In the genomic region with DNA sequence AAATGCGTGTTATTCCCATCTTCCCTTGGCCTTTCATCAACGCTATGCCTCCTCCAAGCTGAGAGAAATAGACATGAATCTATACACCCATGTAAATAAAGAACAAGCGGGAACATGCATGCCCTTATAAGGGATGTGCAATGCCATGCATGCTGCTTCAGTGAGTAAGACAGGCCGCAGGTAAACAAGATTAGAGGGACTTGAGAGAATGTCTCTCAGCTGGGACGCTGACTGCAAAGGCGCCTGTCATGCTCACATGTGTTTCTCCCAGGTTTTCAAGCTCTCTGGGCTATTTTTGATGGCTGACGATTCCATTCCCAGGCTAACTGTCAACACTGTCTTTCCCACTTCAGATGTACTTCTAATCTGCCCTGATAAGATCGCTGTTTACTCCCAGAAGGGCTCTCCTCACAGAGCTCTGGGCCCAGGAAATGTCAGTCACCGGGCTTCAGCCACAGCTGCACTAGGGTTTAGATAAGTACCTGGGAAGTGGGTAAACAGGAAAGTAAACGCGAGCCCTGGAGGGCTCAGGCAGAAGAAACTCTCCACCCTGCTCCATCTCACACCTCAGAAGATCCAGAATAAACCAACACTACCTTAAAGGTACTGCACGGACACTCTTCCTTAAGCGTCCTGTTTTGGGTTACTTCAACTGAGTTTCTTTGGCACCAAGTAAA, we compare ENCODE assay signal across 8 mouse cellular contexts. TPM values are rescaled to one million over a fixed set of nuclear protein-coding genes. Genes with fewer than 3 reads are reported as not detected.
DNase-seq lines count a peak whose midpoint lies in the region; ATAC-seq and TF ChIP-seq lines count a peak whose summit lies in the region.

No protein-coding gene starts in this region.

- no peak for TF ChIP-seq CTCF in cerebellum, adult 2 months (IDR thresholded peaks at IDR 0.05; ENCODE audit: borderline replicate concordance, insufficient read depth, low read depth, low read length)

- no peaks in the 10 kb centered on the region for H3K27me3 ChIP-seq in embryonic facial prominence, embryonic 15.5 days
- no peaks in the 10 kb centered on the region for H3K27me3 ChIP-seq in liver, embryonic 16.5 days (ENCODE audit: control insufficient read depth, insufficient read depth, low read depth, low read length)
- H3K27me3 ChIP-seq in neural tube, embryonic 13.5 days, result no peaks in the 10 kb centered on the region
- H3K27me3 ChIP-seq in cerebellum, adult 2 months (ENCODE audit: control insufficient read depth, insufficient read depth, low read length), result no peaks in the 10 kb centered on the region

- H3K4me2 ChIP-seq in embryonic facial prominence, embryonic 15.5 days (replicated peaks), result peak overlapping the region; percentile 57
- H3K4me2 ChIP-seq in liver, embryonic 16.5 days (ENCODE audit: low read depth, low read length), result peak overlapping the region; percentile 68
- peak overlapping the region; percentile 57 for H3K4me2 ChIP-seq in neural tube, embryonic 13.5 days

- intact Hi-C loops in heart, postnatal 25 days (cut with DNase I), result loop anchor here (2.0 to 5.0 kb wide), 2 partner anchors 1107 to 1339 kb away; no protein-coding TSS in a partner anchor

- peak overlapping the region; percentile 48; the same call in 1 of the 2 replicates for H3K4me3 ChIP-seq in brown adipose tissue, adult 24 weeks (ENCODE audit: insufficient read depth, low read depth, low read length)
- peak overlapping the region; percentile 43 for H3K4me3 ChIP-seq in embryonic facial prominence, embryonic 15.5 days (replicated peaks)
- peak overlapping the region; percentile 54 for H3K4me3 ChIP-seq in liver, embryonic 16.5 days (ENCODE audit: low read depth, low read length)
- H3K4me3 ChIP-seq in neural tube, embryonic 13.5 days, result peak overlapping the region; percentile 36
- H3K4me3 ChIP-seq in cerebellum, adult 2 months (replicated peaks; ENCODE audit: insufficient read depth, low read depth, low read length), result no peak overlapping the region

- no peaks in the 10 kb centered on the region for H3K36me3 ChIP-seq in embryonic facial prominence, embryonic 15.5 days
- no peaks in the 10 kb centered on the region for H3K36me3 ChIP-seq in liver, embryonic 16.5 days (ENCODE audit: control insufficient read depth, insufficient read depth)
- no peaks in the 10 kb centered on the region for H3K36me3 ChIP-seq in neural tube, embryonic 13.5 days

- ATAC-seq in embryonic facial prominence, embryonic 15.5 days (ENCODE audit: insufficient number of reproducible peaks, low FRiP score, low TSS enrichment, low read depth), result peak; percentile 64; the same call in 1 of the 2 replicates
- ATAC-seq in liver, embryonic 16.5 days (ENCODE audit: low read depth), result peak; percentile 33
- ATAC-seq in neural tube, embryonic 13.5 days (ENCODE audit: low read depth), result 0 out of 2 replicates have a peak, but pooled peaks have one; percentile 5

- no peaks in the 10 kb centered on the region for H3K4me1 ChIP-seq in brown adipose tissue, adult 24 weeks (ENCODE audit: control insufficient read depth, insufficient read depth, insufficient read length, low read length)
- H3K4me1 ChIP-seq in embryonic facial prominence, embryonic 15.5 days, result peaks cover 18% of the 10 kb centered on the region
- peaks cover 6% of the 10 kb centered on the region for H3K4me1 ChIP-seq in liver, embryonic 16.5 days (ENCODE audit: control insufficient read depth, low read depth, low read length)
- H3K4me1 ChIP-seq in neural tube, embryonic 13.5 days (replicated peaks), result peaks cover 5% of the 10 kb centered on the region
- H3K4me1 ChIP-seq in cerebellum, adult 2 months (ENCODE audit: control insufficient read depth, insufficient read depth, low read length), result no peaks in the 10 kb centered on the region

- no peaks in the 10 kb centered on the region for H3K9me3 ChIP-seq in embryonic facial prominence, embryonic 15.5 days (replicated peaks)
- H3K9me3 ChIP-seq in liver, embryonic 16.5 days (replicated peaks; ENCODE audit: control insufficient read depth, low read length), result no peaks in the 10 kb centered on the region
- H3K9me3 ChIP-seq in neural tube, embryonic 13.5 days, result no peaks in the 10 kb centered on the region

- no peak for TF ChIP-seq POLR2A in cerebellum, adult 2 months (IDR thresholded peaks at IDR 0.05; ENCODE audit: borderline replicate concordance, insufficient read depth, low read length)

- peak; percentile 3 for DNase-seq in heart, postnatal 25 days (ENCODE audit: low spot score)
- DNase-seq in gastrocnemius, adult 18-20 months (ENCODE audit: low spot score), result no peak
- DNase-seq in urinary bladder, postnatal 25 days (ENCODE audit: low spot score), result no peak
- no peak for DNase-seq in cerebellum, adult 2 months

- no peak overlapping the region for H3K27ac ChIP-seq in brown adipose tissue, adult 24 weeks (replicated peaks; ENCODE audit: low read depth, low read length)
- H3K27ac ChIP-seq in embryonic facial prominence, embryonic 15.5 days (replicated peaks), result peak overlapping the region; percentile 6; the same call in 1 of the 2 replicates
- H3K27ac ChIP-seq in liver, embryonic 16.5 days (ENCODE audit: low read length), result no peak overlapping the region
- no peak overlapping the region for H3K27ac ChIP-seq in neural tube, embryonic 13.5 days (replicated peaks)
- H3K27ac ChIP-seq in cerebellum, adult 2 months (ENCODE audit: insufficient read depth, low read length), result no peak overlapping the region

- 38% methylated on average over 13 of the region's 13 CpGs for WGBS in embryonic facial prominence, embryonic 15.5 days
- 33% methylated on average over 13 of the region's 13 CpGs for WGBS in liver, embryonic 16.5 days (ENCODE audit: insufficient replicate concordance)
- WGBS in neural tube, embryonic 13.5 days, result 59% methylated on average over 13 of the region's 13 CpGs
- WGBS in cerebellum, adult 2 months, result 65% methylated on average over 13 of the region's 13 CpGs

- H3K9ac ChIP-seq in embryonic facial prominence, embryonic 15.5 days, result no peak overlapping the region
- peak overlapping the region; percentile 19; the same call in 1 of the 2 replicates for H3K9ac ChIP-seq in liver, embryonic 16.5 days (ENCODE audit: low read depth, low read length)
- H3K9ac ChIP-seq in neural tube, embryonic 13.5 days, result peak overlapping the region; percentile 9; the same call in 1 of the 2 replicates

RNA-seq across cellular contexts. Expression of a gene that starts 19.2 kb away (rescaled TPM):
- polyA plus RNA-seq in brown adipose tissue, adult 24 weeks (2012; ENCODE audit: insufficient read depth, insufficient read length, missing spikeins), result not detected in 2 replicates
- 0.55 and 0.64 TPM in 2 replicates for polyA plus RNA-seq in embryonic facial prominence, embryonic 15.5 days (2015; fragmentation: Nextera tagmentation; extraction: Ambion mirVana)
- total RNA-seq in heart, postnatal 25 days (2021), result under 1 TPM; 0.36 to 0.62 TPM
- 0.13 and 0.14 TPM in 2 replicates for polyA plus RNA-seq in liver, embryonic 16.5 days (2015; fragmentation: Nextera tagmentation; extraction: Ambion mirVana)
- polyA plus RNA-seq in neural tube, embryonic 13.5 days (2015; fragmentation: Nextera tagmentation; extraction: Ambion mirVana), result 1.3 and 1.4 TPM in 2 replicates
- total RNA-seq in gastrocnemius, adult 18-20 months (2021), result not detected
- polyA plus RNA-seq in cerebellum, adult 2 months (2012; rRNA removed), result 13.3 and 14.2 TPM in 2 replicates

RNA-seq across cellular contexts. Expression of a gene that starts 36.8 kb away (rescaled TPM):
- 245 and 312 TPM in 2 replicates for polyA plus RNA-seq in brown adipose tissue, adult 24 weeks (2012; ENCODE audit: insufficient read depth, insufficient read length, missing spikeins)
- 214 and 217 TPM in 2 replicates for polyA plus RNA-seq in embryonic facial prominence, embryonic 15.5 days (2015; fragmentation: Nextera tagmentation; extraction: Ambion mirVana)
- total RNA-seq in heart, postnatal 25 days (2021), result 100 to 1,000 TPM; 164 to 188 TPM
- polyA plus RNA-seq in liver, embryonic 16.5 days (2015; fragmentation: Nextera tagmentation; extraction: Ambion mirVana), result 84.9 and 126 TPM in 2 replicates
- 136 and 154 TPM in 2 replicates for polyA plus RNA-seq in neural tube, embryonic 13.5 days (2015; fragmentation: Nextera tagmentation; extraction: Ambion mirVana)
- 100 to 1,000 TPM; 188 to 204 TPM for total RNA-seq in gastrocnemius, adult 18-20 months (2021)
- 357 and 409 TPM in 2 replicates for polyA plus RNA-seq in cerebellum, adult 2 months (2012; rRNA removed)

Comparison
In these comparisons a context has a peak if more than half of its experiments do, and no peak if none do; other contexts are left out.
1. ATAC-seq: peak in every context shown above with its lines; median percentile 64 in embryonic facial prominence, embryonic 15.5 days; 33 in liver, embryonic 16.5 days; 5 in neural tube, embryonic 13.5 days.